Mouse (Mus musculus) left cerebral cortex, adult 18-20 months (tissue): ENCODE results near the gene Ush2a. TPM values are rescaled to one million over a fixed set of nuclear protein-coding genes. Genes with fewer than 3 reads are reported as not detected.

Experiments used
- DNase-seq, 2 experiments: peaks; one replicate each; pipeline ENCODE4 v3.0.0; 2021 to 2022; ENCODE audit warnings: low spot score in 2 of 2, mixed read lengths in 1 of 2
- long read RNA-seq, 2 experiments: library from polyadenylated mRNA; stranded (forward); transcript quantifications; one replicate each; pipeline ENCODE4 v2.0.0; 2021
- total RNA-seq, 2 experiments: library from RNA; stranded (reverse); gene quantifications; 2 replicates each; pipeline ENCODE4 v1.2.3; 2021

The Ush2a gene
- under 1 TPM; 0.09 to 0.26 TPM for total RNA-seq
- long read RNA-seq, experiment 1 = 0 reads
- long read RNA-seq, experiment 2, partial matches to known transcripts = 0 of 1 reads
- long read RNA-seq, experiment 2, other reads (novel, unspliced or antisense) = 1 of 1 reads

DNA sequence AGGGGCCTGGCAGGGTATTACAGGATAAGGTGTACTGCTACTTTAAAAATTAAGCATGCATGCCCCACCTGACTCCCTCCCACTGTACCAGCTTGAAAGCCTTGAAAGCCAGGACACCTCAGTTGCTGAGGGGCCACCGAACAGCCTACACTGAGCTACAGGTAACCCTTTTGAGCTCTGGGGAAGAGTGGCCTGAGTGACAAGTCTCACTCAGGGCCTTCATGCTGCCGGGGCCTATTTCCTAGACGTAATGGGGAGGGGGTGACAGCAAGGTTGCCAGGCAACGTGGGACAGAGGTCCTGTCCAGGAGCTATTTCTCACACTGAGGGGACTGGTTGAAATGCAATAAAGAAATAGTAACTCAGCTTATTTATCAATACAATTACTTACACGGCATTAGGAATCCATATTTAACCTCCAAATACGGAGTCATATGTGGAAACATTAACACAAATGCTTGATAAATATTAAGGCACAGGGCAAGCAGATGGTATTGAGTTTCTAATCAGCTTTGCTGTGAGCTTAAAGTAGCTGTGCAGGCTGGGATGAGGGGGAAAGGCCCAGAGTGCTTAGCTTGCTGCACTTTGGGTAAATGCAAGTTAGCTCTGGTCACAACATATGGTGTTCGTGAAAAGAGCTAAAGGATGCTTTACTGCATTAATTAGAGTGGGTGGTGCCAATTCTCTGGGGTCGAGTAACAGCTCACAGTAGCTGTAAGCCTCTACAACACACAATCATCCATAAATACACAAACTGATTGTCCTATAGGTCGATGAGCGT is at the start of gene Ush2a:
TSS of gene Ush2a (plus strand) at position 121 of the 780 bp plus-strand sequence.
- DNase-seq = no peak

- no peak for DNase-seq
Measured at GRCm38 (mm10) chr1:188214885-188215611, 46.8 kb upstream of the Ush2a start.

DNA sequence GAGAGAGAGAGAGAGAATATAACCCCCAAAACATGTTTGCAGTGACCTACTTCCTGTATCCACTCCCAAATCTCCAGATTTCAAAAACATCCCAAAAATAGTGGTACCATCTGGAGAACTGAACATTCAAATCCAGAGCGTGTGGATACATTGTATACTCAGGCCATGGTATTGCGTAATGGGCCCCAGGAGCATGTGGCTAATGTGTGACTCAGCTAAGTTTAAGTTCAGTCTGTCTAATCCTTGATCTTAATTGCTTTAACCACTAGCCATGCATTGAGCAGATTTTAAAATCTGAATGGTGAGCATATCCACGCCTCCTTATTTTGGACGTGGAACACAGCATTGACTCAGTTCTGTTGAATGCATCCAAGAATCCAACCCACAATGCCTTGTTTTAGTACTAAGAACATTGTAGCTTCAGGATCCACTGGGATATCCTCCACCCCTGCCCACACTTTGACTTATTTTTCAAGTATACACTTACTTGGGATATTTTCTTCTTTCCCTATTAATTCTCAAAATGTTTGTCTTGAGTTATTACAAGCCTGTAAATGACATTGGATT is 40.5 kb upstream of the Ush2a start:
- peak; percentile 22 to 25 for DNase-seq

DNA sequence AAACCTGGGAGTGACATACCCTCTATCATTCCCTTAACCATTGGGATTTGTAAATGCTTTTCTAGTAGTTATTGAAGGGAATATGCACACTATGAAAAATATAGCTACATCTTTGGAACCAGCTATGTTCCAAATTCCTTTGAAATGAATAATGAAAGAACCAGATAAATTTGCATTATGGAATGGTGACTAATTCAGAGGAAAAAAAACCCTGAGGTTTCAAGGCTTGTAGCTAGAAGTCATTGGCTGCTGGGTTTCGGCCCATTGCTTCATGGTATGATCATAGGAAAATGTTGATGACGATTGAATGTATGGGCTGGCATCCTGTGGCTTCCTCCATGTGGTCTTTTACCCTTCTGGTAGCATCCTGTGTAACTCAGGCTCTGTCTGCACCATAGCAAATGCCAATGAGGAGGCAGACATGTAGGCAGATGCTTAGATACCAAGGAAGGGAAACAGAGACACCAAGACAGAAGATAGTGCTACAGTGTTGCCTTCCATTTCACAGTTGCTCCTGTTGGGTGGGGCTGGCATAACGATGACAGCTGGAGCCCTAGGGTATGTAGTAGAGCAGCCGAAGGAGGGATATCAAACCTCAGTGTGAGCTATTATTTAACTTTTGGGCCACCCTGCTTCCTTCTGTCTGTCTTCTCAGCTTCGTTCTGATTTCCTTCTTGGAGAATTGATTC is 28.6 kb upstream of the Ush2a start:
- DNase-seq = no peak

DNA sequence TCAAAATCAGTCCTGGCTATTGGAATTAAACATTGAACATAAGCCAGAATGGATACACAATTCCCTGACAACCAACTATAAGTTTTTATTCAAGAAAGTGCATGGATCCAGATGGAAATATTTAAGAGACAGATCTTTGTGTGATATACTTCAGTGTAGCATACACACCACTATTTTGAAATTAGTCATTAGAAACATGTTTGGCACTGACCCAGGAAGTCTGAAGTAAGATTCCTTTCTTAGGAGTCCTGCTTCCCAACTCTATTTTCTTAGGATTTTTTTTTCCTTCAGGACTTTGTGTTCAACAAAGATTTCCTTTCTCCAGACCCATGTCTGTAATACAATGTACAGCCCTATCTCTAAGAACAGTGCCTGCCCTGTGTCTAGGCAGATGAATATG is 23.2 kb upstream of the Ush2a start:
- DNase-seq = no peak

DNA sequence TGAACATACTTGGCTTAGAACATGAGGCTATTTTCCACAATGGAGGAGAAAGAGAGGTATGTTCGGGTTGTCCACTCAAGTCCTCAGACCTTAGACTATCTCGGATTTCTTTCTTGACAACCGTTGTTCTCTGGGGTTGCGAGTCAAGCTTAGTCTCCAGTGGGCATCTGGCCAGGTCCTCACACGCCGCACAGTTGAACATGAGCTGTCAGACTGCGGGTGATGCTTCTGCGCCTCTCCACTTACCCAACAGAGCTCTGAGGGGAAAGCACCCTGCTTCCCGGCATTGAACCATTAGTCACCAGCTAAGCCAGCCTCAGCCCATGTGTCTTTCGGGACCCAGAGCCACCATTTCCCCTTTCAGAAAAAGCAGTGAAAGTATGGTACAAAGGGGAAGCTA is 20.1 kb upstream of the Ush2a start:
- no peak for DNase-seq

DNA sequence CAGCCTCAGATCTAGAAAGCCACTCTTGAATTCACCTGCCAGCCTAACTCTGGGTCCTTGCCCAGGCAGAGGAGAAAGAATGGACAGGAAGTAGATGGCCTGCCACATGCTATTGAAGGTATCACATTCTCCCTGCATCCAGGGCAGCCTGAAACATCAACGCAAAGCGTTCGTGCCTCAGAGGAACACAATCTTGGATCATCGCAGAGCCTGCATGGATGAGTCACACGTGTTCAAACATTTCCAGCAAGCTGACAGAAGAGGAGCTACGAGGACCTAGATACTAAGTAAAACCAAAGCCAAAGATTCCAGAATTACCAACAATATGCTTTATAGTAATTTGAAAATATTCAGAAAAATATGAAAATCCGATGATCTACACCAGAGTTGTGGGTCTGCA is 4.3 kb upstream of the Ush2a start:
- DNase-seq = peak; percentile 7 to 26

- no peak for DNase-seq
Measured at GRCm38 (mm10) chr1:188260259-188261107, 1.3 kb upstream of the Ush2a start.

DNA sequence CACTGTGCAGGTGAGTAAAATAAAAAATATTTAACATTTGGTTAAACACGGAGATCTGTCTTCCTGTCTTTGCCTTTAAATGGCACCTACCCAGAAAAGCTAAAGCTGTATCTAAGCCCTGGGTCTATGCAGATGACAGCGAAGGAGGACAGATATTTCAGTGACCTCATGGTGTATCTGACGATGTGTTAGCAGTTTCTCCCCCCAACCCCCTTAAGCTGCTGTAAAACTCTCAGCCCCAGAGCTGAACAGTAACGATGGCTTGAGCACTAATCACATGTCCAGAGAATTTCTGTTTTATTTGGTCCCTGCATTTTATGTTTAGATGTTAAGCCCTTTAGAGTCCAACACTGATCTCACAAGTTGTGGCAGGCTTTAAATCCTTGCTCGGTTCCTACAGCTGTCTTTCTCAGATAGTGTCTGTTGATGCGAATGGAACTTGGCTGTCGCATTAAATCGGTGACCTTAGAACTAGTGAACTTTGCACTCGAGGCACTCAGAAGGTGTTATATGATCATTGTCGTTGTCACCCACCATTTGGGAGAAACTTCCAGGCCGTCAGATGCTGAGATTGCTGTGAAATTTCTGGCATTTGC is 5.4 kb downstream of the Ush2a start:
- no peak for DNase-seq

DNA sequence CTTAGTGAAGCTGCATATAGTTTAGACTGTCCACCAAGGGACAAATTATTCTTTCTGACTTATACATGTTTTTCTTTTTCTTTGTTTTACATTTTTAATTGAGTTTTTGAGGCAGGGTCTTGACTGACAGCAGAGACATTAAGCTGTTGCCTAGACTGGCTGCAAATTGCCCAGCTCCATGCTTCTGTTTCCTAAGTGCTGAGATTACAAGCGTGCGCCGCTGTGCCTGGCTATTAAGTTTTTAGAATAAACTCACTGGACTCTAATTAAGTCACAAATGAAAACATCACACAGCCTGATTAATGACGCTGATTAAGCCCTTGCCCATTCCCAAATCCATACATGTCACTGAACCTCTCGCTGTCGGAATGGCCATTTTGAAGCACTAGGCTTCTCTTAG is 7.2 kb downstream of the Ush2a start:
- DNase-seq = no peak

DNA sequence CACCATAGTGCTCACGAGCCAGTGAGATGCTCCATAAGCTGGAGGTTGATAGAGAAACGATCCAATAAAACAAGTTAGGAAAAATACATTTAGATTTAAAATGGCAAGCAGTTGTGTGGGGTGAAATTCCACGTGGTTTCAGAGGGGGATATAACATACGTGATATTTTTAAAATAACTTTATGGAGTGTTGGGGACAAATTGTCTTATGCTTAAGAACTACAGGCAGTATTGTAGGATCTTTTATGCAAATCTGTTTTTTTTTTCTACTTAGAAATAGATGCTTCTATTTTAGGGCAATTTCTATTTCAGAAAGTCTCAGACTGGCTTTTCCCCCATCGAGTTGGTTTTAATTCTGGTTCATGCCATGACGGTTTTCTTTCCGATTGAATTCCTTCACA is 51.5 kb downstream of the Ush2a start:
- no peak for DNase-seq

GRCm38 (mm10) chr1:188316574-188316973 is 54.8 kb downstream of the Ush2a start:
- DNase-seq = no peak

DNA sequence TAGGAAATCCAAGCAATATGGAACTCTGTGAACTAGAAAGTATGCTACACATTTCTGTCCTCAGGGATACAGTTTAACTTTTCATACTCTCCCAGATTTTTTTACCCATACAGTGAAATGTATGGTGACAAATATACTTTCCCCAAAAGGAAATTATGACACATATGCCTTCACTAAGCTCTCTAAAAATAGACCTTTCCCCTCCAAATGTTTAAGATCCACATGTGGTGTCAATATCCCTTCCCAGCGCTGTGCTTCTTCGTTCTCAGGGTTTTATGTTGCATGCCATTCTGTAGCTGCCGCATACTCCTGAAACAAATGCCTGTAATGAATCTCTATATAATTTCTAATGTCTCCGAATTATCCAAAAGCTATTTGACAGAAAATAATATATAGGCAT is 58.4 kb downstream of the Ush2a start:
- DNase-seq = no peak

GRCm38 (mm10) chr1:188321534-188321933 is 59.7 kb downstream of the Ush2a start:
- DNase-seq = no peak

DNA sequence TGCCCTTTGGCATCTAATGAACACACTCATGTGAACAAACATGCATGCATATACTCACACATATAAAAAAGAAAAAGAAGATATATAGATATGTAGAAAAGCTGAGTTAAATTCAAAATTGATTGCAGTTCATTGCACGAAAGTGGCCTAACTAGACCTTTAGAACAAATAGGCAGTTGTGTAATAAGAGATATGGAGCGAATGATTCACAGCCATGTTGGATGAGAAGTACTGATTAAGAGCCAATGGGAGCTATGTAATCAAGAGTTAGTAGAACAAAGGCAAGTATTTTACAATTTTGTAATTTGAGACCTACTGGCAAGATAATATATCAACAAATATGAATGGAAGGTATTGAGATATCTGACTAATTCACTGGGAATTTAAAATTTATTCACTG is 68.6 kb downstream of the Ush2a start:
- DNase-seq = no peak

GRCm38 (mm10) chr1:188333936-188334335 is 72.1 kb downstream of the Ush2a start:
- DNase-seq = no peak

DNA sequence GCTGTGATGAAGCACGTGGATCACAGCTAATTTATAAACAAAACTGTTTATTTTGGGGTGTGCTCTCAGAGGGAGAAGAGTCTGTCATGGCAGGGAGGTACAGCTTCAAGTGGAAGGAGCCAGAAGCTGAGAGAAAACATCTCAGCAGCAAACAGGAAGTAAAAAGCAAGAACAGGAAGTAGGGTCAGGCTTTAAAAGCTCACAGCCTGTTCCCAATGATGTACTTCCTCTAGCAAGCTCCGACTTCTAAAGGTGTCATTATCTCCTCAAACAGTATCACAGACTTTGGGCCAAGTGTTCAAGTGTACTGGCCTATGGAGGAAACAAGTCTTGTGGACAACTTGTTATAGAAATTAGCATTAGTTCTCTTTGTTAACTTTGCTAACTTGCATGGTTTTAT is 85.9 kb downstream of the Ush2a start:
- DNase-seq = no peak

DNA sequence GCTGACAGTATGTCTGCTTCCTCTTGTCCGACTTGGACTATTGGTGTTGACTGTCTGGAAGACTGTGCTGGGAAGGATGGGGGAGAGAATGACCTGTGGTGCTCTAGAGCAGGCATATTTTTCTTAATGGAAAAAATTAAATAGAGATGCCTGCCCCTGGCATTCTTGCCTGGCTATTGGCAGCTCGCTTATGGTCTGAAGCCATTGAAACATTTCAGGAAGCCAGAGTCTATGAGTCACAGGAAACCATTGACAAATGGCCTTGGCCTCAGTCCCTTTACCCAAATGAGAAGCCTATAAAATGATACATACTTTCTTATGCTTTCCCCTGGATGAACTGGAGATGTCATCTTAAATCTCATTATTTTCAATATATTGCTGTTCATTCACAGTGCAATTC is 92.9 kb downstream of the Ush2a start:
- DNase-seq = no peak

- DNase-seq = peak in 1 of 2 experiments; percentile 13
Measured at GRCm38 (mm10) chr1:188363548-188363947, 101.7 kb downstream of the Ush2a start.

DNA sequence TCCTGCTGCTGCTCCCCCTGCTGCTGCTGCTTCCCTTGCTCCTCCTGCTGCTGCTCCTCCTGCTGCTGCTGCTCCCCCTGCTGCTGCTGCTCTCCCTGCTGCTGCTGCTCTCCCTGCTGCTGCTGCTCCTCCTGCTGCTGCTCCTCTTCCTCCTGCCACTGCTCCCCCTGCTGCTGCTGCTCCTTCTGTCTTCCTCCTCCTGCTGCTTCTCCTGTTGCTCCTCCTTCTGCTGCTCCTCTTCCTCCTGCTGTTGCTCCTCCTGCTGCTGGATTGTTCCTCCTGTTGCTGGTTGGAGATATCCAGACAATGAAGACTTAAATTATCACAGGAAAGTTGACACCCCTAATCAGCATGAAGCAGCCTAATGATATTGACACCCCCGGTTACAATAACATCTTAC is 123.4 kb downstream of the Ush2a start:
- no peak for DNase-seq
